Mouse (Mus musculus) liver, adult 2 months (tissue): ENCODE data around the gene Hadha. TPM values are rescaled to one million over a fixed set of nuclear protein-coding genes. Genes with fewer than 3 reads are reported as not detected.

Experiments
- DNase-seq: peaks from one replicate; pipeline ENCODE4 v3.0.0-alpha.2; 2011; ENCODE audit warnings: low read depth, low spot score; ENCODE audit errors: extremely low read depth
- H3K27ac ChIP-seq: fragments of 200-500 bp; replicated peaks from 2 replicates; pipeline ENCODE4 v1.5.1; 2012; ENCODE audit warnings: low read depth, mild to moderate bottlenecking, control low read depth, inconsistent platforms, low read length; ENCODE audit not compliant: insufficient read depth
- H3K27me3 ChIP-seq: fragments of 200-500 bp; 2 replicates; pipeline ENCODE4 v1.6.1; 2012; ENCODE audit warnings: mild to moderate bottlenecking, moderate library complexity, low read length, inconsistent platforms; ENCODE audit not compliant: control insufficient read depth, insufficient read depth
- H3K36me3 ChIP-seq: fragments of 200-500 bp; 2 replicates; pipeline ENCODE4 v1.6.1; 2012; ENCODE audit warnings: low read length, inconsistent platforms; ENCODE audit not compliant: control insufficient read depth, insufficient read depth
- H3K4me1 ChIP-seq: fragments of 200-500 bp; 2 replicates; pipeline ENCODE4 v1.6.1; 2011; ENCODE audit warnings: low read length; ENCODE audit not compliant: control insufficient read depth, insufficient read depth
- H3K4me3 ChIP-seq: fragments of 200-500 bp; 2 replicates; pipeline ENCODE4 v1.5.1; 2011; ENCODE audit warnings: low read depth, mild to moderate bottlenecking, control low read depth, low read length, moderate library complexity; ENCODE audit not compliant: insufficient read depth
- H3K79me2 ChIP-seq: fragments of 200-500 bp; 2 replicates; pipeline ENCODE4 v1.6.1; 2012; ENCODE audit warnings: inconsistent platforms, mild to moderate bottlenecking, low read length, moderate library complexity; ENCODE audit not compliant: control insufficient read depth, insufficient read depth
- H3K9ac ChIP-seq: fragments of 200-500 bp; 2 replicates; pipeline ENCODE4 v1.6.1; 2012; ENCODE audit warnings: low read depth, mild to moderate bottlenecking, control low read depth, inconsistent platforms, low read length
- CTCF ChIP-seq: fragments of 200-500 bp; IDR thresholded peaks from 2 replicates; pipeline ENCODE4 v1.5.1; 2011; ENCODE audit warnings: low read depth, low read length, control low read depth
- POLR2A ChIP-seq: fragments of 200-500 bp; IDR thresholded peaks from 2 replicates; pipeline ENCODE4 v1.6.1; 2011; ENCODE audit warnings: low read length, control low read depth; ENCODE audit not compliant: insufficient read depth; ENCODE audit errors: extremely low read depth
- WGBS: fragments of 180-500 bp; shearing (Covaris S2); methylation state at CpG from one replicate; pipeline ENCODE4 v1.1.7; 2018; 5-methylcytosine and 5-hydroxymethylcytosine counted together
- polyA plus RNA-seq: library from polyadenylated mRNA; depleted of rRNA; stranded (reverse); fragments of >200 nt; gene quantifications from 2 replicates; pipeline ENCODE4 v1.2.3, GENCODE M21; 2012
- total RNA-seq: library from RNA; depleted of rRNA; stranded (reverse); fragments of >200 nt; gene quantifications from 2 replicates; pipeline ENCODE4 v1.2.3, GENCODE M21; 2014

Hadha gene
- total and polyA plus RNA-seq, 2 experiments, result 124 to 239 TPM

DNA sequence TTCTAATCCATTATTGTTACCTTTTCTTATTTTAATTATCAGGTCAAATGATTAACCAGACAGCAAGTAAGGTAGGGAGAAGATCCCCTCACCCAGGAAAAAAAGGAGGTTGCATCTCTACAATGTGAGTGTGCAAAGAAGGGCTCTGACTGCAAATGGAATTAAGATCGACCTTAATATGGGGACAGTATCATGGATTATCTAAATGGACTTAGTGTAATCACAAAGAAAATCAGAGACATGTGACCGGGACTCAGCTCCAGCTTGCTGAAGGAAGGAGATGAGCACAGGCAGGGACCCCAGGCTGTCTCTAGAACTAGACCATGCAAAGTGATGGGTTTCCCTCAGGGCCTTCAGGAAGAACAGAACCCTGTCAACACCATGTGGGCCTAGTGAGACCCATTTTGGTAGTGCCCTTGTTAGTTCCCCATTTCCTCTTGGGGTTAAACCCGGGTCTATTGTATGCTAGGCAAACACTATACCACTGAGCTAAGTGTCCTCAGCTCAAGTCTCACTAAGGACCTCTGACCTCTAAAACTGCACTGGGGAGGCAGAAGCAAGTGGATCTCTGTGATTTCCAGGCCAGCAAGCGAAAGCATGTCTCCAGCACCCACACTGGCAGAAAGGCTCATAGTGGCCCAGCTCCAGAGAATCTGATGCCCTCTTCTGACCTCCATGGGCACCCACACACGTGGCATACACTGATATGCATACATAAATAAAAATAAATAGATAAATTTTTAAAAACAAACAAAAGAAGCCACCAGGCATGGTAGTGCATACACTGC, 6.6 kb downstream of the Hadha start:
- DNase-seq, result peak; percentile 62
- peaks cover 20% of the 10 kb centered on the region; the same call in 1 of the 2 replicates for H3K79me2 ChIP-seq
- H3K4me1 ChIP-seq, result peaks cover 23% of the 10 kb centered on the region
- TF ChIP-seq CTCF (no peak), POLR2A (no peak)
- H3K27ac ChIP-seq, result peak overlapping the region; percentile 54
- H3K4me3 ChIP-seq, result no peak overlapping the region
- H3K36me3 ChIP-seq, result peaks cover 38% of the 10 kb centered on the region
- H3K9ac ChIP-seq, result no peak overlapping the region
- no peaks in the 10 kb centered on the region for H3K27me3 ChIP-seq
- WGBS, result 39% methylated on average over 5 of the region's 5 CpGs

DNA sequence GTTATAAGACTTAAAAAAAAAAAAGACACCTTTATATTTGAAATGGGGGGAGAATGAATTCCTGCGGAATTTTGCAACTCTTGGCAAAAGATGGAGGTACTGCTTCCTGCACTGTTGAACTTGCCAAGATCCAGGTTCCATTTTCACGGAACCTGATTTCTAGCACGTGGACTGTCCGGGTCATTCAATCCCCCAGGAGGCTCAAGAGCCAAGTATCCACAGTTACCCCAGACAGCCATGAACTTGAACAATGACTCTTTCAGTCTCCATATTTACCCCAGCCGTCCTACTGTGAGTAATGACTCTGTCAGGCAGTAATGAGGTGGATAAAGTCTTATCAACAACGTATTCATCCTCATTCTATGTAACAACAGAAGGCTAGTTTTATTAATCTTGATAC, 8.4 kb downstream of the Hadha start:
- H3K4me3 ChIP-seq, result no peak overlapping the region
- TF ChIP-seq CTCF, result no peak
- TF ChIP-seq POLR2A, result no peak
- H3K79me2 ChIP-seq, result peaks cover 20% of the 10 kb centered on the region; the same call in 1 of the 2 replicates
- 32% methylated on average over 6 of the region's 6 CpGs for WGBS
- H3K36me3 ChIP-seq, result peaks cover 54% of the 10 kb centered on the region
- H3K27me3 ChIP-seq, result no peaks in the 10 kb centered on the region
- no peak overlapping the region for H3K9ac ChIP-seq
- DNase-seq, result peak; percentile 87
- peaks cover 23% of the 10 kb centered on the region for H3K4me1 ChIP-seq
- no peak overlapping the region for H3K27ac ChIP-seq

DNA sequence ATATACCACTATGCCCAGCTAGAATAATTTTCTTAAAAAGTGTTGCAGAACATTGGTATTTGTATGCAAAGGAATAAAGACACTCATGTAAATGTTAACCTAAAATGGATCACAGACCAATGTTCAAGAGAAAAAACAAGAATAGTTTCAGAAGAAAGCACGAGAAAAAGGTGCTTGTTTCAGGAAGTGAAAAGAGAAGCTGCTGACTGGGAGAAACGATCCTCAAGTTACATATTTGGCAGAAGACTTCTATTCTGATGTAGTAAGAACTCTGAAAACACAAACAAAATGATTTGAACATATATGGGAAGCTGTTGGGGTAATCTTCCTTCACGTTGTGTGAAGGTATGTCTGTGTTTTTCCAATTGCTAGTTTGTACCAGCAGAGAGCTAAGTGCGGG, 16.8 kb downstream of the Hadha start:
- 83% methylated on average over 4 of the region's 4 CpGs for WGBS
- Histone ChIP-seq H3K27ac (no peak overlapping the region), H3K36me3 (peaks cover 64% of the 10 kb centered on the region), H3K9ac (no peak overlapping the region), H3K4me3 (no peak overlapping the region), H3K4me1 (peaks cover 3% of the 10 kb centered on the region; the same call in 1 of the 2 replicates), H3K27me3 (no peaks in the 10 kb centered on the region), H3K79me2 (peaks cover 3% of the 10 kb centered on the region; the same call in 1 of the 2 replicates)
- DNase-seq, result no peak
- TF ChIP-seq POLR2A, result no peak
- TF ChIP-seq CTCF, result no peak

DNA sequence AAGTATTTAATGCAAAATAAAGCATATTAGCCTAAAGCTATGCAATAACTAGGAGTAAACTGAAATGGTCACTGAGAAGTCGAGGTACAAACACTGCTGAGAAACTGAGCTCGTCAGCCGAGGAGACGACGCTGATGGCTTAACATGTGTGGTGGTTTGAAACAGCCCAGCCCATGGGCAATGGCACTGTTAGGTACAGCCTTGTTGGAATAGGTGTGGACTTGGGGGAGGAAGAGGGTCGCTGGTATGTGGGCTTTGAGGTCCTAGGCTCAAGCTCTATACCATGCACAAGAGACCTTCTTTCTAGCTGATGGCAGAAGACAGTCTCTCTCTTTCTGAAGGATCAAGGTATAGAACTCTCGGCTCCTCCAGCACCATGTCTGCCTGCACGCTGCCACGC, 17.7 kb downstream of the Hadha start:
- Histone ChIP-seq H3K27ac (no peak overlapping the region), H3K27me3 (no peaks in the 10 kb centered on the region), H3K4me3 (no peak overlapping the region), H3K4me1 (peaks cover 3% of the 10 kb centered on the region; the same call in 1 of the 2 replicates), H3K36me3 (peaks cover 60% of the 10 kb centered on the region), H3K79me2 (peaks cover 3% of the 10 kb centered on the region; the same call in 1 of the 2 replicates), H3K9ac (no peak overlapping the region)
- TF ChIP-seq POLR2A (no peak), CTCF (no peak)
- WGBS, result 94% methylated on average over 9 of the region's 9 CpGs
- DNase-seq, result no peak

DNA sequence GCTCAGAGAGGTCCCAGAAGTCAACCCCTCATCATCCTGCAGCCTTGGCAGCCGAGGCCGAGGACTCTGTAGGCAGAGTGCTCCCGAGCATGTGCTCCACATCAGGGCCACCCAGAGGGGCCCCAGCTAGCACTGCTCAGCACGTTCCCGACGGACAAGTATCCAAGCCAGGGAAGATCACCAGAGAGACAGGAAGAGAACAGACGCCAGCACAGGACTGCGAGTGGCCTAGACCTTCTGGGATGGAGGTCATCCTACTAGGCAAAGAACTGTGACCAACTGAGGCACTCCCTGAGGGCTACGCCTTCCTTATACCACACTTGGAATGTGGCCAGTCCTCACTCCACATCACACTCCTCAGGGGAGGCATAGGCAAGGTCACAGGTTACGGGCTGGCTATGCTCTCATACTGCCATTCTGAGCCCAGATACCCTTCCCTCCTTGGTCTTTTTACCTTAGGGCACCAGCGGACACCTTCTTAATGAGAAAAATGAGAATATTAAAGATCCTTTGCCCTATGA, 19.2 kb downstream of the Hadha start:
- WGBS, result 93% methylated on average over 11 of the region's 11 CpGs
- Histone ChIP-seq H3K4me1 (peaks cover under 1% of the 10 kb centered on the region; the same call in 1 of the 2 replicates), H3K4me3 (no peak overlapping the region), H3K36me3 (peaks cover 60% of the 10 kb centered on the region), H3K27me3 (no peaks in the 10 kb centered on the region), H3K79me2 (0 out of 2 replicates have a peak, but pooled peaks cover under 1% of the 10 kb centered on the region), H3K9ac (no peak overlapping the region), H3K27ac (no peak overlapping the region)
- no peak for DNase-seq
- TF ChIP-seq CTCF (no peak), POLR2A (no peak)

DNA sequence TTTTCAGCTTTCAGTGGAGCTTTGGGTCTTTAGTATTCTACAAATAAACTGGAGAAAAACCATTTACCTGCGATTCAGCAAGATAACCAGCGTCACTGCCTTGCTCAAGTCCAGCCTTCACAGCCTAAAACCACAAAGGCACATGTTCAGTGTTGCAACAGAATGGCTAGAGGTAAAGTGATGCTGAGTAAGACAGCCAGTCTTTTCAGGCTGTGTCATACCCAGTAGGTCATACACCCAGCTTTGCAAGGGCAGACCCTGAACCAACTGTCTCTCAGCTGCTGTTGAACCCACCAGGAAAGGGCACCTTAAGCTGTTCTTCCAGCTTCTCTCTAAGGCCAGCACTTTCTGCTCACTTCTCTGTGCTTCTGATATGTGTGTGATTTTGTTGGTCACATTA, 22.8 kb downstream of the Hadha start:
- no peak overlapping the region for H3K9ac ChIP-seq
- H3K27ac ChIP-seq, result no peak overlapping the region
- no peaks in the 10 kb centered on the region for H3K27me3 ChIP-seq
- WGBS, result 87% methylated on average over 2 of the region's 2 CpGs
- no peak overlapping the region for H3K4me3 ChIP-seq
- no peak for TF ChIP-seq POLR2A
- no peak for TF ChIP-seq CTCF
- no peaks in the 10 kb centered on the region for H3K4me1 ChIP-seq
- no peak for DNase-seq
- no peaks in the 10 kb centered on the region for H3K79me2 ChIP-seq
- peaks cover 69% of the 10 kb centered on the region for H3K36me3 ChIP-seq
